In the genomic region with DNA sequence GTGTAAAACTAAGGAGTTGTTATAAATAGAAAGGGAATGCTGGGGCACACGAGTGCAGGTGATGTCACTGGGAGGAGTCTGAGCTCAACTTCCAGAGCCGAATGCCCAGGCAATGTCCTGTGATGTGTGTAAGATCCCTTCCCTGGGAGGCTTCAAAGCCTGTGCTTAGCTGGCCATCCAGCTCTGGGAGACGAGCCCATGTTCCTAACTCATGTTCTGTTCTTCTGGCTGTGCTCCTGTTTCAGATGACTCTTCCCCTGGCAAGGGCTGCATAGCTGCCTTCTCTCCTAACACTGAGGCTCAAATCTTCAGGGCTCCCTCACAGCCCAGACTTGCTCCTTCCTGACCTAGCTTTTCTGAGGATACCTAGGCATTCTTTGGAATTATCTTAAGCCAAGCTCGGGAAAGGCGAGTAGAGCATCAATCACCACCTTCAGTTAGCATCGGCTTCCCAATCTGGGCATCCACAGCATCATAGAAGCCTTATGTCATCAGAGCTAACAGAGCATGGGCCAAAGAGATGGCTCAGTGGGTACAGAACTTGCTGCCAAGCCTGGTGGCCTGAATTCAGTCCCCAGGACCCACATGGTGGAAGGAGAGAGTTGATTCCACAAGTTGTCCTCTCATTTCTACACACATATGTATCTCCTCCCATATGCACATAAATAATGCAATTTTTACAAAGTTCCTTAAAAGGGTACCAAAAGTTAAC, we compare ENCODE assay signal across 15 mouse cellular contexts. TPM values are rescaled to one million over a fixed set of nuclear protein-coding genes. Genes with fewer than 3 reads are reported as not detected.
DNase-seq lines count a peak whose midpoint lies in the region; ATAC-seq lines count a peak whose summit lies in the region.
"Had no signal": no experiment of that assay in that cellular context is flagged by ENCODE, and none has a peak within 500 bp of the region (broad histone marks: within the 10 kb centered on the region; RNA-seq: fewer than 3 reads in every experiment).

No protein-coding gene starts in this region.

- H3K9me3 ChIP-seq in neural tube, embryonic 15.5 days (replicated peaks) = no peaks in the 10 kb centered on the region
- H3K9me3 ChIP-seq: lung, embryonic 15.5 days; midbrain, embryonic 13.5 days had no signal

- H3K27ac ChIP-seq in neural tube, embryonic 15.5 days (replicated peaks) = no peak overlapping the region
- H3K27ac ChIP-seq: lung, embryonic 15.5 days; midbrain, embryonic 13.5 days had no signal

- H3K4me1 ChIP-seq in neural tube, embryonic 15.5 days = no peaks in the 10 kb centered on the region
- H3K4me1 ChIP-seq: lung, embryonic 15.5 days; midbrain, embryonic 13.5 days had no signal

- ATAC-seq in frontal cortex, adult (ENCODE audit: low TSS enrichment) = peak; percentile 67
- no peak for ATAC-seq in megakaryocyte progenitor cell, adult 5-6 weeks (replicated peaks; ENCODE audit: poor library complexity)
- no peak for ATAC-seq in neural tube, embryonic 15.5 days (ENCODE audit: low FRiP score)
- ATAC-seq: midbrain, embryonic 13.5 days had no signal

- no peak overlapping the region for H3K4me2 ChIP-seq in neural tube, embryonic 15.5 days
- H3K4me2 ChIP-seq: lung, embryonic 15.5 days; midbrain, embryonic 13.5 days had no signal

- DNase-seq in frontal cortex, postnatal 14 days (ENCODE audit: low spot score in 2 of 2) = no peak
- DNase-seq in ZHBTc4 (ENCODE audit: low read depth, low spot score) = peak; percentile 40
- DNase-seq in cerebellum, postnatal 10 days = peak; percentile 25 to 30
- peak; percentile 56 for DNase-seq in heart, adult 8-10 months (ENCODE audit: low spot score)
- DNase-seq in adrenal gland, adult 8-10 months = no peak
- DNase-seq: adrenal gland, postnatal 25 days; kidney, postnatal 14 days; liver; retina, postnatal 1 day had no signal

- no peaks in the 10 kb centered on the region for H3K36me3 ChIP-seq in neural tube, embryonic 15.5 days
- H3K36me3 ChIP-seq: lung, embryonic 15.5 days; midbrain, embryonic 13.5 days had no signal

- H3K4me3 ChIP-seq in neural tube, embryonic 15.5 days (replicated peaks) = no peak overlapping the region
- H3K4me3 ChIP-seq: lung, embryonic 15.5 days; midbrain, embryonic 13.5 days had no signal

- H3K9ac ChIP-seq in neural tube, embryonic 15.5 days (replicated peaks) = no peak overlapping the region
- H3K9ac ChIP-seq: lung, embryonic 15.5 days; midbrain, embryonic 13.5 days had no signal

- 89% methylated on average over 6 of the region's 6 CpGs for WGBS in neural tube, embryonic 15.5 days

- H3K27me3 ChIP-seq in neural tube, embryonic 15.5 days (replicated peaks) = no peaks in the 10 kb centered on the region
- H3K27me3 ChIP-seq: lung, embryonic 15.5 days; midbrain, embryonic 13.5 days had no signal

RNA-seq across cellular contexts. Expression of a gene that starts 52.4 kb away (rescaled TPM):
- 10 to 100 TPM in 1 of 4 experiments, 1 to 10 TPM in 3; 2.0 to 11.5 (median 5.8) TPM for total RNA-seq in heart, adult 8-10 months (2022)
- total RNA-seq in megakaryocyte progenitor cell, adult 5-6 weeks (2015) = 0.02 TPM in 1 of 2 replicates, not detected in the other
- not detected in 2 replicates for total RNA-seq in megakaryocyte progenitor cell, adult 5-6 weeks (2017)
- 19.5 and 24.7 TPM in 2 replicates for polyA plus RNA-seq in neural tube, embryonic 15.5 days (2015; fragmentation: Nextera tagmentation; extraction: Ambion mirVana)
- total RNA-seq in adrenal gland, adult 8-10 months (2022) = under 1 TPM; 0.42 to 0.84 (median 0.56) TPM
- total RNA-seq: common myeloid progenitor, adult 5-6 weeks had no signal

Comparison
In these comparisons a context has a peak if more than half of its experiments do, and no peak if none do; other contexts are left out.
1. DNase-seq: peak in ZHBTc4 (single experiment), cerebellum, postnatal 10 days (2 of 2) and heart, adult 8-10 months (single experiment); none in frontal cortex, postnatal 14 days (0 of 2) and adrenal gland, adult 8-10 months (single experiment).